Mouse (Mus musculus) heart, embryonic 15.5 days (tissue): ENCODE measurements around the gene Znfx1. TPM values are rescaled to one million over a fixed set of nuclear protein-coding genes. Genes with fewer than 3 reads are reported as not detected.

Source experiments
- ATAC-seq: fragments of 200-750 bp; cut with Nextera tagmentation; replicated peaks from 2 replicates; pipeline ENCODE4 v1.8.0; 2017; ENCODE audit warnings: low read depth, moderate TSS enrichment; ENCODE audit not compliant: insufficient number of reproducible peaks, insufficient read depth, low FRiP score
- H3K27ac ChIP-seq: fragments of 300-500 bp; sonication (generic); 2 replicates; pipeline ENCODE4 v1.5.1; 2015; ENCODE audit warnings: mild to moderate bottlenecking, inconsistent platforms
- H3K27me3 ChIP-seq: fragments of 300-500 bp; sonication (generic); 2 replicates; pipeline ENCODE4 v1.6.1; 2015; ENCODE audit warnings: inconsistent platforms
- H3K36me3 ChIP-seq: fragments of 300-500 bp; sonication (generic); 2 replicates; pipeline ENCODE4 v1.6.1; 2015; ENCODE audit warnings: mild to moderate bottlenecking, inconsistent platforms
- H3K4me1 ChIP-seq: fragments of 300-500 bp; sonication (generic); replicated peaks from 2 replicates; pipeline ENCODE4 v1.6.1; 2015; ENCODE audit warnings: inconsistent platforms
- H3K4me2 ChIP-seq: fragments of 300-500 bp; sonication (generic); 2 replicates; pipeline ENCODE4 v1.6.1; 2015; ENCODE audit warnings: inconsistent platforms, mild to moderate bottlenecking, moderate library complexity
- H3K4me3 ChIP-seq: fragments of 300-500 bp; sonication (generic); 2 replicates; pipeline ENCODE4 v1.5.1; 2015; ENCODE audit warnings: mild to moderate bottlenecking, inconsistent platforms
- H3K9ac ChIP-seq: fragments of 300-500 bp; sonication (generic); 2 replicates; pipeline ENCODE4 v1.6.1; 2015; ENCODE audit warnings: mild to moderate bottlenecking, inconsistent platforms
- H3K9me3 ChIP-seq: fragments of 300-500 bp; sonication (generic); replicated peaks from 2 replicates; pipeline ENCODE4 v1.6.1; 2016; ENCODE audit warnings: inconsistent platforms
- WGBS: fragments of 180-500 bp; shearing (Covaris S2); methylation state at CpG from one replicate; pipeline ENCODE4 v1.1.7; 2015; ENCODE audit warnings: mixed read lengths; 5-methylcytosine and 5-hydroxymethylcytosine counted together
- polyA plus RNA-seq: library from polyadenylated mRNA; unstranded; fragments of >200 nt; fragmentation: Nextera tagmentation; extraction: Ambion mirVana; gene quantifications from 2 replicates; pipeline ENCODE4 v1.2.1, GENCODE M21; 2015

The Znfx1 gene
- polyA plus RNA-seq, 1 experiment from 2014 or later: 6.2 TPM

DNA sequence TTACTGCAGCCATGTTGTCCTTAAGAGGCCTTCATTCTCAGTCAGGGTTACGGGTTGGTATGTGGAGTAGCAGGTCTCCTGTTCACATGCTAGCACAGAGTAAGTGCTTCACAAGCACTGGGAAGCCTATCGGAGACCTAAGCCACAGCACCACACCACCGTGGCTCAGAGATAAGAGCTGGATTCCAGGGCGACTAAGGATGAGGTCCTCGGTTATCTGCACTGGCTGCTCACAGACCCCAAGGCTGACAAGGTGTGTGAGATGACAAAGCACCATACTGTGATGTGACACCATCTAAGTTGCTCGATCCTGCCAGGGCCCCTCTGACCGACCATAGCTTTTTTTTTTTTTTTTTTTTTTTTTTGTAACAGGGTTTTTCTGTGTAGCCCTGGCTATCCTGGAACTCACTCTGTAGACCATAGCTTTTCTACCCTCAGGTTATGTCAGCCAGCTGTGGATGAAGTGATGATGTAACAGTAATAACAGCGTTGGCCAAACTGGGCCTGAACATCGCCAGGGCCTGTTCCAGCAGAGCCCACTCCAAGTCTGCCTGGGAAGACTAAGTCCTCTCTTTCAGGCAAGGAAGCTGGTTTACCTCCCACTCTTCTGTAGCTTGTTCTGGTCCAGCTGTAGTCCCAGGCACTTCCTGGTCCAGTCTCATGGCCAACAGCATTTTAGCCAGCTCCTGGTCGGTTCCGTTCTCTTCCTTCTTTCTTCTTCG lies 19.3 kb downstream of the Znfx1 start:
- Histone ChIP-seq H3K36me3 (peaks cover 95% of the 10 kb centered on the region), H3K4me2 (no peak overlapping the region), H3K9me3 (no peaks in the 10 kb centered on the region), H3K9ac (no peak overlapping the region), H3K4me1 (peaks cover 9% of the 10 kb centered on the region), H3K27ac (no peak overlapping the region), H3K27me3 (no peaks in the 10 kb centered on the region), H3K4me3 (no peak overlapping the region)
- WGBS: 67% methylated on average over 12 of the region's 12 CpGs
- ATAC-seq: no peak; the same call in 1 of the 2 replicates

- H3K27ac ChIP-seq: no peak overlapping the region
- H3K27me3 ChIP-seq: no peaks in the 10 kb centered on the region
- no peak overlapping the region for H3K4me3 ChIP-seq
- H3K9ac ChIP-seq: no peak overlapping the region
- no peak overlapping the region for H3K4me2 ChIP-seq
- peaks cover 4% of the 10 kb centered on the region; the same call in 1 of the 2 replicates for H3K4me1 ChIP-seq
- 74% methylated on average over 8 of the region's 8 CpGs for WGBS
- no peaks in the 10 kb centered on the region for H3K9me3 ChIP-seq
- ATAC-seq: no peak
- H3K36me3 ChIP-seq: peaks cover 96% of the 10 kb centered on the region
These were observed 23.4 kb downstream of the Znfx1 start for GRCm38 (mm10) chr2:167039386-167039785.

GRCm38 (mm10) chr2:167038716-167039115 lies 24.1 kb downstream of the Znfx1 start:
- no peak for ATAC-seq
- no peaks in the 10 kb centered on the region for H3K9me3 ChIP-seq
- H3K27me3 ChIP-seq: no peaks in the 10 kb centered on the region
- peaks cover 4% of the 10 kb centered on the region; the same call in 1 of the 2 replicates for H3K4me1 ChIP-seq
- no peak overlapping the region for H3K4me2 ChIP-seq
- H3K27ac ChIP-seq: no peak overlapping the region
- WGBS: 91% methylated on average over 7 of the region's 7 CpGs
- H3K9ac ChIP-seq: no peak overlapping the region
- H3K36me3 ChIP-seq: peaks cover 96% of the 10 kb centered on the region
- no peak overlapping the region for H3K4me3 ChIP-seq

GRCm38 (mm10) chr2:167038297-167038696 lies 24.5 kb downstream of the Znfx1 start:
- Histone ChIP-seq H3K36me3 (peaks cover 97% of the 10 kb centered on the region), H3K4me1 (peaks cover 2% of the 10 kb centered on the region; the same call in 1 of the 2 replicates), H3K9me3 (no peaks in the 10 kb centered on the region), H3K4me3 (no peak overlapping the region), H3K27ac (no peak overlapping the region), H3K27me3 (no peaks in the 10 kb centered on the region), H3K9ac (no peak overlapping the region), H3K4me2 (no peak overlapping the region)
- ATAC-seq: no peak
- WGBS: 87% methylated on average over 6 of the region's 6 CpGs

GRCm38 (mm10) chr2:167037710-167038109 lies 25.1 kb downstream of the Znfx1 start:
- no peak overlapping the region for H3K9ac ChIP-seq
- no peaks in the 10 kb centered on the region for H3K9me3 ChIP-seq
- H3K4me1 ChIP-seq: no peaks in the 10 kb centered on the region
- H3K4me2 ChIP-seq: no peak overlapping the region
- H3K4me3 ChIP-seq: no peak overlapping the region
- peaks cover 93% of the 10 kb centered on the region for H3K36me3 ChIP-seq
- H3K27ac ChIP-seq: no peak overlapping the region
- WGBS: 90% methylated on average over 12 of the region's 12 CpGs
- no peak for ATAC-seq
- no peaks in the 10 kb centered on the region for H3K27me3 ChIP-seq

DNA sequence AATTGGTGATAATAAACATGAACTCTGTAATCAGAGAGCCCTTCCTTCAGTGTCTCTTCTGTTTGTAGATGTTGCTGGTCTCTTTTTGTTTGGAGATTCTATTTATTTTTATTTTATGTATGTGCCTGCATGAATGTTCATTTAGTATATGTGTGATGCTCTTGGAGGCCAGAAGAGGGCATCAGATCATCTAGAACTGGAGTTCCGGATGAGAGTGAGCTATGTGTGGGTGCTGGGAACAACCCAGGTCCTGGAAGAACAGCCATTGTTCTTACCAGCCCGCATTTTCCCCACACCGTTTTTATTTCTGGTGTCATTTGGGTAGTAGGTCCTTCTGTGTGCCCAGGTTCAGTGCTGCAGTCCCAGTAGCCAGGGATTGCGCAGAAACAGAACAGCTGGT lies 32.3 kb downstream of the Znfx1 start:
- H3K4me2 ChIP-seq: no peak overlapping the region
- H3K4me1 ChIP-seq: no peaks in the 10 kb centered on the region
- no peak overlapping the region for H3K4me3 ChIP-seq
- 92% methylated on average over 4 of the region's 4 CpGs for WGBS
- no peak for ATAC-seq
- peaks cover 89% of the 10 kb centered on the region for H3K36me3 ChIP-seq
- H3K9me3 ChIP-seq: no peaks in the 10 kb centered on the region
- no peaks in the 10 kb centered on the region for H3K27me3 ChIP-seq
- no peak overlapping the region for H3K9ac ChIP-seq
- H3K27ac ChIP-seq: no peak overlapping the region

DNA sequence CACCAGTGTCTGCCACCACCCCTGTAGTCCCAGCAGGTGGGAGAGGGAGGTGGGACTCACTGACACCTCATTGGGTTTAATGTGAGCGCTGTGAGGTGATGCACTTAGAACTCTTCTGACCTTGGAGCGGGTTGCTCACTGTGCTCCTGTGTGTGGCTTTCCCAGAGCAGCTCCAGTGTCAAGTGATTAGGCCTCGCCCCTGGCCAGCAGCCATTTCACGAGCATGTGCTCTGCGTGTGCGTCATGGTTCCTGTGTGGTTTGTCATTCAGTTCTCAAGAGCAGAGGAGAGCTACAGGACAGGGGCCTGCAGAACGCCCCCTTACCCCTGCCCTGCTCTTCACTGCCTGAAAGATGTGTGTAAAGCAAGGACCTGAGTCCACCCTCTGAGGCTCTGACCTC lies 34.3 kb downstream of the Znfx1 start:
- no peak for ATAC-seq
- no peak overlapping the region for H3K4me3 ChIP-seq
- H3K36me3 ChIP-seq: peaks cover 85% of the 10 kb centered on the region
- H3K4me2 ChIP-seq: no peak overlapping the region
- no peak overlapping the region for H3K9ac ChIP-seq
- no peaks in the 10 kb centered on the region for H3K9me3 ChIP-seq
- H3K27ac ChIP-seq: no peak overlapping the region
- no peaks in the 10 kb centered on the region for H3K4me1 ChIP-seq
- WGBS: 90% methylated on average over 7 of the region's 7 CpGs
- H3K27me3 ChIP-seq: no peaks in the 10 kb centered on the region

- Histone ChIP-seq H3K4me3 (no peak overlapping the region), H3K4me1 (peaks cover 15% of the 10 kb centered on the region), H3K27ac (no peak overlapping the region), H3K4me2 (no peak overlapping the region), H3K9me3 (no peaks in the 10 kb centered on the region), H3K9ac (no peak overlapping the region), H3K36me3 (peaks cover 51% of the 10 kb centered on the region), H3K27me3 (no peaks in the 10 kb centered on the region)
- no peak for ATAC-seq
- 95% methylated on average over 10 of the region's 10 CpGs for WGBS
These were observed 43.4 kb downstream of the Znfx1 start for GRCm38 (mm10) chr2:167019396-167019795.

DNA sequence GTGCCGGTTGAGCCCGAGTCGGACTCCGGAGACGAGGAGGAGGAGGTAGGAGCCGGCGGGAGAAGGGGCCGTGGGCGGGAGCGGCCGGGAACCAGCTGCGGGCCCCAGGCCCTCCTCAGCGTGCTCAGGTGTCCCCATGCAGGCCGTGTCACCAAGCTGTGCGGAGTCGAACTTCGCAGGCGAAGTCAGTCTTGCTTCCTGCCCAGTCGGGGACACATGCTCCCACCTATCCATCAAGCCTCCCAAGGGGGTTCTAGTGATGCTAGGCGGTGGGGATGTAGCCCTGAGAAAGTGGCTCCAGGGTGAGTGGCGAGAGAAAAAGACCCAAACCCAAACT lies 47.5 kb downstream of the Znfx1 start:
- ATAC-seq: peak; percentile 63
- H3K36me3 ChIP-seq: peaks cover 23% of the 10 kb centered on the region
- H3K4me3 ChIP-seq: peak overlapping the region; percentile 83
- peak overlapping the region; percentile 76; the same call in 1 of the 2 replicates for H3K27ac ChIP-seq
- no peaks in the 10 kb centered on the region for H3K27me3 ChIP-seq
- no peaks in the 10 kb centered on the region for H3K9me3 ChIP-seq
- peak overlapping the region; percentile 87 for H3K4me2 ChIP-seq
- peaks cover 15% of the 10 kb centered on the region for H3K4me1 ChIP-seq
- peak overlapping the region; percentile 77 for H3K9ac ChIP-seq
- WGBS: 0% methylated on average over 21 of the region's 21 CpGs

DNA sequence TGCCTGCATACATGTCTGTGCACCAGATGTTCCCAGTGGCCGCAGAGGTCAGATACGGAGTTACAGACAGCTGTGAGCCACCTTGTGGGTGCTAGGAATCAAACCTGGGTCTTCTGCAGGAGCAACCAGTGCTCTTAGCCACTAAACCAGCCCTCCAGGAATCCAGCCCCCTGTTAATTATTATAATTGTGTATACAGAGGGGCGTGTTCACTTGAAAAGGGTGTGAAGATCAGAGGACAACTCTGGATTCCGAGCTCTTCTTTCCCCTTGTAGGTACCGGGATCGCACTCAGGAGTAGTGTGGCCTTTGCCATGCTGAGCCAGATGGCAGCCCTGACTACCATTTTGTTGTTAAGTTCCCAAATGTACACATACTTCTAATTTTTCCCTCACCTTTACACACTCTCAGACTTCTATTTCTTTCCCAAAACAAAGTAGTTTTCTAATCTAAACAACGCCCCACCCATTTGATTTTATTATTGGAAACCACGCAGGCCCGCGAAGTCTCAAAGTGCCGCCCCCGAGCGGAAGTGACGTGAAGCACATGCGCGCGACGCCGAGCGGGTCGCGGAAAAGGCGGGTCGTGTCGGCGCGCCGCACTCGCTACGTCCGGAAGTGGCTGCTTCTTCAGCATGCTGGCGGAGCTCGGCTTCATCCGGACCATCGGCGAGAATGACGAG lies 48.0 kb downstream of the Znfx1 start, which contains the start of gene Ddx27:
TSS of gene Ddx27 (plus strand) at position 492 of the 680 bp plus-strand sequence.
- H3K36me3 ChIP-seq: peaks cover 18% of the 10 kb centered on the region
- H3K4me2 ChIP-seq: peak within 1 kb of the TSS; percentile 87
- no peaks in the 10 kb centered on the region for H3K27me3 ChIP-seq
- peak within 1 kb of the TSS; percentile 83 for H3K4me3 ChIP-seq
- peak within 1 kb of the TSS; percentile 76 for H3K27ac ChIP-seq
- WGBS: 2% methylated on average over 37 of the region's 37 CpGs
- peak within 1 kb of the TSS; percentile 77 for H3K9ac ChIP-seq
- no peaks in the 10 kb centered on the region for H3K9me3 ChIP-seq
- ATAC-seq: peak; percentile 82
- H3K4me1 ChIP-seq: peaks cover 15% of the 10 kb centered on the region

DNA sequence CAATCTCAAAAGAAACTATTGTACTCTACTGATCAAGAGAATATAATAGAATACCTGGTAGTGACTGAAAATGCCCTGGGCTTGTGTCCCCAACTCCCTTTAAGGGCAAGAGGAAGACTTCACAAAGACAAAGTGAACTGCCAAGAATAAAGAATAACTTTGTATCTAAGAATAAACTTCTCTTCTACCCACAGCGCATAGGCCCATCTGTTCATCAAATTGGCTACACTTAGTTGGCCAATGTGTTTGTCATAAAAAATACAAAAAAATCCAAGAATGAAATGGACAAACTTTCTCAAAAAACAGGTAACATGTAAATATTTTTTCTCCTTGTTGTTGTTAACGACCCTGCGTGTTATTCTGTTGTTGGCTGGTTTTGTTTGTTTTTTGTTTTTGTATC lies 52.3 kb downstream of the Znfx1 start:
- Histone ChIP-seq H3K9me3 (no peaks in the 10 kb centered on the region), H3K27ac (no peak overlapping the region), H3K36me3 (no peaks in the 10 kb centered on the region), H3K9ac (no peak overlapping the region), H3K27me3 (no peaks in the 10 kb centered on the region), H3K4me2 (no peak overlapping the region), H3K4me1 (peaks cover 7% of the 10 kb centered on the region), H3K4me3 (no peak overlapping the region)
- 87% methylated on average over 3 of the region's 3 CpGs for WGBS
- no peak for ATAC-seq
